ENCODE assay signal across 8 mouse cellular contexts in genomic region chr12:41483091-41483592, GRCm38 (mm10). TPM values are rescaled to one million over a fixed set of nuclear protein-coding genes. Genes with fewer than 3 reads are reported as not detected.
DNase-seq lines count a peak whose midpoint lies in the region; ATAC-seq lines count a peak whose summit lies in the region.

No protein-coding gene starts in this region.

- no peak for ATAC-seq in heart, embryonic 11.5 days (replicated peaks; ENCODE audit: insufficient number of reproducible peaks, low FRiP score, low TSS enrichment)
- no peak for ATAC-seq in limb, embryonic 13.5 days (ENCODE audit: low FRiP score, low read depth)

- no peaks in the 10 kb centered on the region for H3K36me3 ChIP-seq in heart, embryonic 11.5 days (ENCODE audit: control insufficient read depth, insufficient read depth, low read length)
- no peaks in the 10 kb centered on the region for H3K36me3 ChIP-seq in limb, embryonic 13.5 days

- WGBS in heart, embryonic 11.5 days (ENCODE audit: insufficient replicate concordance) = 82% methylated on average over 5 of the region's 5 CpGs
- WGBS in limb, embryonic 13.5 days = 81% methylated on average over 5 of the region's 5 CpGs

- intact Hi-C loops in heart, postnatal 25 days (cut with DNase I) = no loop called here

- no peak for DNase-seq in heart, postnatal 25 days (ENCODE audit: low spot score)
- DNase-seq in right cerebral cortex, postnatal 25 days = peak; percentile 20
- no peak for DNase-seq in right cerebral cortex, postnatal 4 days
- no peak for DNase-seq in spleen, adult 12 weeks (ENCODE audit: low spot score)
- DNase-seq in heart, adult 11 months = no peak
- DNase-seq in kidney, postnatal 25 days = no peak

- no peaks in the 10 kb centered on the region for H3K27me3 ChIP-seq in heart, embryonic 11.5 days (ENCODE audit: control insufficient read depth, insufficient read depth, low read length)
- no peaks in the 10 kb centered on the region for H3K27me3 ChIP-seq in limb, embryonic 13.5 days

- H3K4me1 ChIP-seq in heart, embryonic 11.5 days (ENCODE audit: control insufficient read depth, insufficient read depth, low read length) = 0 out of 2 replicates have a peak, but pooled peaks cover 4% of the 10 kb centered on the region
- H3K4me1 ChIP-seq in limb, embryonic 13.5 days = peaks cover 28% of the 10 kb centered on the region; the same call in 1 of the 2 replicates

- H3K4me3 ChIP-seq in heart, embryonic 11.5 days (ENCODE audit: low read depth, low read length) = no peak overlapping the region
- peak overlapping the region; percentile 47 for H3K4me3 ChIP-seq in limb, embryonic 13.5 days

- no peak overlapping the region for H3K9ac ChIP-seq in heart, embryonic 11.5 days (ENCODE audit: low read depth, low read length)
- H3K9ac ChIP-seq in limb, embryonic 13.5 days = peak overlapping the region; percentile 56; the same call in 1 of the 2 replicates

- no peak overlapping the region for H3K27ac ChIP-seq in heart, embryonic 11.5 days (ENCODE audit: low read depth, low read length)
- no peak overlapping the region for H3K27ac ChIP-seq in limb, embryonic 13.5 days

- peak overlapping the region; percentile 65; the same call in 1 of the 2 replicates for H3K4me2 ChIP-seq in heart, embryonic 11.5 days
- H3K4me2 ChIP-seq in limb, embryonic 13.5 days (replicated peaks) = peak overlapping the region; percentile 70

- H3K9me3 ChIP-seq in heart, embryonic 11.5 days (replicated peaks; ENCODE audit: control insufficient read depth, low read length) = no peaks in the 10 kb centered on the region
- H3K9me3 ChIP-seq in limb, embryonic 13.5 days = no peaks in the 10 kb centered on the region

RNA-seq across cellular contexts. Expression of gene Lrrn3, which starts 3.1 kb away (rescaled TPM):
- 5.1 and 6.4 TPM in 2 replicates for polyA plus RNA-seq in heart, embryonic 11.5 days (2014; fragmentation: Nextera tagmentation; extraction: Ambion mirVana)
- total RNA-seq in heart, postnatal 25 days (2021) = under 1 TPM; 0.08 to 0.17 TPM
- polyA plus RNA-seq in limb, embryonic 13.5 days (2015; fragmentation: Nextera tagmentation; extraction: Ambion mirVana) = 9.5 and 9.9 TPM in 2 replicates
